Comparison of ENCODE assay signal across 35 mouse cellular contexts in genomic region chr2:124456999-124457398, GRCm38 (mm10).
"Had no signal": no experiment of that assay in that cellular context is flagged by ENCODE, and none has a peak within 500 bp of the region (broad histone marks: within the 10 kb centered on the region; RNA-seq: fewer than 3 reads in every experiment).

No protein-coding gene starts in this region.

- H3K9me3 ChIP-seq: heart, embryonic 10.5 days; heart, embryonic 12.5 days; heart, embryonic 13.5 days; heart, embryonic 15.5 days; hindbrain, embryonic 10.5 days; hindbrain, embryonic 12.5 days; hindbrain, embryonic 13.5 days; hindbrain, embryonic 15.5 days; intestine, embryonic 15.5 days; kidney, embryonic 15.5 days had no signal

- DNase-seq: heart, postnatal 10 days; heart, postnatal 14 days; heart, postnatal 36 days; heart, postnatal 4 days; kidney, adult 11 months; kidney, adult 18-20 months; kidney, adult 2 months; kidney, adult 8-10 months; kidney, adult 9 months; kidney, postnatal 10 days; kidney, postnatal 14 days; kidney, postnatal 25 days; kidney, postnatal 36 days; kidney, postnatal 4 days; layer of hippocampus, adult 9-11 months; layer of hippocampus, postnatal 36 days had no signal

- H3K4me2 ChIP-seq: heart, embryonic 11.5 days; heart, embryonic 12.5 days; heart, embryonic 13.5 days; heart, embryonic 15.5 days; hindbrain, embryonic 12.5 days; hindbrain, embryonic 13.5 days; hindbrain, embryonic 14.5 days; hindbrain, embryonic 15.5 days; intestine, embryonic 15.5 days; kidney, embryonic 15.5 days had no signal

- H3K27me3 ChIP-seq: heart, embryonic 12.5 days; heart, embryonic 13.5 days; heart, embryonic 15.5 days; hindbrain, embryonic 12.5 days; hindbrain, embryonic 13.5 days; hindbrain, embryonic 15.5 days; intestine, embryonic 15.5 days; kidney, embryonic 15.5 days had no signal

- H3K36me3 ChIP-seq: heart, embryonic 10.5 days; heart, embryonic 12.5 days; heart, embryonic 13.5 days; heart, embryonic 15.5 days; hindbrain, embryonic 10.5 days; hindbrain, embryonic 12.5 days; hindbrain, embryonic 13.5 days; hindbrain, embryonic 15.5 days; intestine, embryonic 15.5 days; kidney, embryonic 15.5 days had no signal

- ATAC-seq: hindbrain, embryonic 16.5 days; hindbrain, postnatal 0 days; inflammation-experienced regulatory T-cells, adult 6 months; intestine, embryonic 15.5 days; intestine, embryonic 16.5 days; intestine, postnatal 0 days had no signal

- H3K4me3 ChIP-seq: heart, embryonic 10.5 days; heart, embryonic 12.5 days; heart, embryonic 13.5 days; heart, embryonic 15.5 days; hindbrain, embryonic 10.5 days; hindbrain, embryonic 12.5 days; hindbrain, embryonic 13.5 days; hindbrain, embryonic 15.5 days; intestine, embryonic 15.5 days; kidney, embryonic 15.5 days; layer of hippocampus, adult 2 months had no signal

- H3K4me1 ChIP-seq: hindbrain, embryonic 12.5 days; hindbrain, embryonic 13.5 days; hindbrain, embryonic 15.5 days had no signal

- H3K9ac ChIP-seq: heart, embryonic 12.5 days; heart, embryonic 13.5 days; heart, embryonic 15.5 days; hindbrain, embryonic 12.5 days; hindbrain, embryonic 13.5 days; hindbrain, embryonic 14.5 days; hindbrain, embryonic 15.5 days; intestine, embryonic 15.5 days; kidney, embryonic 15.5 days had no signal

- H3K27ac ChIP-seq: heart, embryonic 10.5 days; heart, embryonic 13.5 days; heart, embryonic 15.5 days; hindbrain, embryonic 10.5 days; hindbrain, embryonic 12.5 days; hindbrain, embryonic 13.5 days; hindbrain, embryonic 14.5 days; hindbrain, embryonic 15.5 days; hindbrain, postnatal 0 days; intestine, embryonic 15.5 days; kidney, embryonic 15.5 days; kidney, postnatal 0 days had no signal
